Mouse (Mus musculus) heart, embryonic 12.5 days (tissue): Measurements from ENCODE around the gene Hdac6. TPM values are rescaled to one million over a fixed set of nuclear protein-coding genes. Genes with fewer than 3 reads are reported as not detected.
A peak's percentile ranks its signal among the peaks of the same experiment; 100 is the strongest.
"Not testable (repeated sequence)": the region's sequence is repeated elsewhere in the genome, so short reads cannot be mapped to it uniquely, and the experiment has no call there.

ENCODE experiments used
- ATAC-seq: fragments of 200-750 bp; cut with Nextera tagmentation; 2 replicates; pipeline ENCODE4 v1.8.0; 2017; ENCODE audit warnings: moderate TSS enrichment, moderate library complexity; ENCODE audit not compliant: insufficient number of reproducible peaks, low FRiP score
- H3K27ac ChIP-seq: fragments of 300-500 bp; sonication (generic); 2 replicates; pipeline ENCODE4 v1.5.1; 2016; ENCODE audit warnings: mild to moderate bottlenecking, moderate library complexity; ENCODE audit not compliant: poor library complexity, severe bottlenecking
- H3K27me3 ChIP-seq: fragments of 300-500 bp; sonication (generic); replicated peaks from 2 replicates; pipeline ENCODE4 v1.6.1; 2016; ENCODE audit warnings: mild to moderate bottlenecking, moderate library complexity
- H3K36me3 ChIP-seq: fragments of 300-500 bp; sonication (generic); 2 replicates; pipeline ENCODE4 v1.6.1; 2016; ENCODE audit warnings: mild to moderate bottlenecking, moderate library complexity
- H3K4me1 ChIP-seq: fragments of 300-500 bp; sonication (generic); replicated peaks from 2 replicates; pipeline ENCODE4 v1.6.1; 2016; ENCODE audit warnings: mild to moderate bottlenecking
- H3K4me2 ChIP-seq: fragments of 300-500 bp; sonication (generic); 2 replicates; pipeline ENCODE4 v1.6.1; 2016; ENCODE audit warnings: mild to moderate bottlenecking, moderate library complexity
- H3K4me3 ChIP-seq: fragments of 300-500 bp; sonication (generic); 2 replicates; pipeline ENCODE4 v1.5.1; 2016; ENCODE audit warnings: mild to moderate bottlenecking
- H3K9ac ChIP-seq: fragments of 300-500 bp; sonication (generic); 2 replicates; pipeline ENCODE4 v1.6.1; 2016; ENCODE audit warnings: mild to moderate bottlenecking, moderate library complexity
- H3K9me3 ChIP-seq: fragments of 300-500 bp; sonication (generic); replicated peaks from 2 replicates; pipeline ENCODE4 v1.6.1; 2016; ENCODE audit warnings: mild to moderate bottlenecking, moderate library complexity
- WGBS: fragments of 180-500 bp; shearing (Covaris S2); methylation state at CpG from one replicate; pipeline ENCODE4 v1.1.7; 2016; 5-methylcytosine and 5-hydroxymethylcytosine counted together
- polyA plus RNA-seq: library from polyadenylated mRNA; unstranded; fragments of >200 nt; fragmentation: Nextera tagmentation; extraction: Ambion mirVana; gene quantifications from 2 replicates; pipeline ENCODE4 v1.2.1, GENCODE M21; 2016

Hdac6 gene
- polyA plus RNA-seq, 1 experiment from 2014 or later, result 32.9 TPM

DNA sequence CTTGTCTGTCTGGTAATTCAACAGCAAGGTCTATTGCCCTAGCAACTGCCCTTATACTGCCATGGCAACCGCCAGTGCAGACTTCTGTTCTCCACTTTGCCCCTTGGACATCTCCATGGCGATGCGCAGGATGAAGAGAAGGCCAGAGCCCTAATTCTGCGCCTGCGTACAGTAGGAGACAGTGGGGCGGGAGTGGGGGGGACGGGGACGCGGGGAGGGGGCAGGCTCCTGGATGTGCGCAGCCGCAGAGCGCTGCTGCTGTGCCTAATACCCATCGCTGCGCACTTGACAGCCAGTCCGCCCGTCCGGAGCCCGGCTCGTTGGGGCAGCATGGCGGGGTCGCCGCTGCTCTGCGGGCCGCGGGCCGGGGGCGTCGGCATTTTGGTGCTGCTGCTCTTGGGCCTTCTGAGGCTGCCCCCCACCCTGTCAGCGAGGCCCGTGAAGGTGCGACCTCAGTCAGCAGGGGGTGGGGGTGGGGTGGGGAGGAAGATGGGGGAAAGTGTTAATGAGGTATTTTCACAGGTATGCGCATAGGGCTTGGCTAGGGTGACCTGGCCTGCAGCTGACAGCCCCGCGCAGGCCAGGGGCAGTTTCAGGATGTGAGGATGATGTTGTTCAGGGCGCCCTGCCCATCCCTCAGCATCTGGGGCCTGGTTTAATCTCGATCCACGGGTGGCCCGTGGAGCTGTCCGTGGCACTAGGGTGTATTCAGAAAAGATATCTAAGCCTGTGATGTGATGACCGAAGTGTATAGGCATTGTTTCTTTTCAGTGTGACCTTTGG, 27.9 kb downstream of the Hdac6 start, which contains the start of gene Pcsk1n:
Pcsk1n (plus strand) TSS at position 222 of the 783 bp plus-strand sequence.
- peaks cover 3% of the 10 kb centered on the region; the same call in 1 of the 2 replicates for H3K9me3 ChIP-seq
- no peak within 1 kb of the TSS for H3K27ac ChIP-seq
- no peak for ATAC-seq
- WGBS, result 6% methylated on average over 38 of the region's 40 CpGs
- peaks cover 62% of the 10 kb centered on the region for H3K27me3 ChIP-seq
- H3K9ac ChIP-seq, result no peak within 1 kb of the TSS
- peak within 1 kb of the TSS; percentile 27 for H3K4me3 ChIP-seq
- peaks cover 13% of the 10 kb centered on the region; the same call in 1 of the 2 replicates for H3K4me1 ChIP-seq
- H3K4me2 ChIP-seq, result peak within 1 kb of the TSS; percentile 59
- no peaks in the 10 kb centered on the region for H3K36me3 ChIP-seq

DNA sequence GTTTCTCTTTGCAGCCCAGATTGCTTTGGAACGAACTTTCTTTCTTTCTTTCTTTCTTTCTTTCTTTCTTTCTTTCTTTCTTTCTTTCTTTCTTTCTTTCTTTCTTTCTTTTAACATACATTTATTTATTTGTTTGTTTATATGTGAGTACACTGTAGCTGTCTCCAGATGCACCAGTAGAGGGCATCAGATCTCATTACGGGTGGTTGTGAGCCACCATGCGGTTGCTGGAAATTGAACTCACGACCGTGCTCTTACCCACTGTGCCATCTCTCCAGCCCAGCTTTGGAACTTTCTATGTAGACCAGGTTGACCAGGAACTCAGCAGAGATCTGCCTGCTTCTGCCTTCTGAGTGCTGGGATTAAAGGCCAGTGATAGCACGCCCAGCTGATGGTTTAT, 29.7 kb downstream of the Hdac6 start:
- H3K4me2 ChIP-seq, H3K4me3 ChIP-seq, H3K9me3 ChIP-seq, ATAC-seq, H3K9ac ChIP-seq, H3K27ac ChIP-seq, H3K36me3 ChIP-seq: not testable (repeated sequence)
- WGBS, result 61% methylated on average over 6 of the region's 6 CpGs
- Histone ChIP-seq H3K4me1 (peaks cover 13% of the 10 kb centered on the region; the same call in 1 of the 2 replicates), H3K27me3 (peaks cover 47% of the 10 kb centered on the region)

DNA sequence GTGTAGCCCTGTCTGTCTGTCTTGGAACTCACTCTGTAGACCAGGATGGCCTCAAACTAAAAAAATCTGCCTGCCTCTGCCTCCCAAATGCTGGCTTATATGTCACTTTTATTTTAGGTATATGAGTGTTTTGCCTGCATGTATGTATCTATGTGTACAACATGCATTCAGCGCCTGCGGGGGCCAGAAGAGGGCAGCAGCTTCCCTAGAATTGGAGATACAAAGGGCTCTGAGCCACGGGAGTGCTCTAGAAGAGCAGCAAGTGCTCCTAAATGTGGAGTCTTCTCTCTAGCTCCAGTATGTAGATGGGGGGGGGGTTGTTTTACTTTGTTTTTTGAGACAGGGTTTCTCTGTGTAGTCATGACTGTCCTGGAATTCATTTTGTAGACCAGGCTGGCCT, 32.0 kb downstream of the Hdac6 start:
- not testable (repeated sequence) for H3K4me1 ChIP-seq, H3K27ac ChIP-seq, H3K9me3 ChIP-seq, H3K36me3 ChIP-seq, H3K4me2 ChIP-seq, ATAC-seq, H3K9ac ChIP-seq, H3K4me3 ChIP-seq
- H3K27me3 ChIP-seq, result peaks cover 25% of the 10 kb centered on the region
- 21% methylated on average over 3 of the region's 3 CpGs for WGBS

DNA sequence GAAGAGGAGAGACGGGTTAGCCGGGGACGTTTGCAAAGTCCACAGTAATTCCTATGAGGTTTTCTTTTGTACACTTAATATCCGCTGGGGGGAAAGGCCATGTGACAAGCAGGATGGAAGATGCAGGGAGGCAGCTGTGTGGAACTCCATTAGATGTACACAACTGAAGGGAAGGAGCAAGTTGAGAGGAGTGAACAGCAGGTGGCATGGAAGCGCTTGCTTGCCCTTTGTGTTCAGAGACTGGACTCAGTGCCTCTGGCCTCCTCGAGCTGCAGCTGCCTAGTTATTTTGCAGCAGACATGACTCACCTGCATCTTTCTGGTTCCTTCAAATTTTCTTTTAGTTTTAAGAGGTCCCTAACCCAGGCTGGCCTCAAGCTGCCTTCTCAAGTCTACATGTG, 37.2 kb downstream of the Hdac6 start:
- no peak for ATAC-seq
- H3K36me3 ChIP-seq, result peaks cover 13% of the 10 kb centered on the region
- H3K9me3 ChIP-seq, result no peaks in the 10 kb centered on the region
- no peaks in the 10 kb centered on the region for H3K4me1 ChIP-seq
- no peak overlapping the region for H3K4me3 ChIP-seq
- H3K9ac ChIP-seq, result no peak overlapping the region
- H3K4me2 ChIP-seq, result no peak overlapping the region
- no peak overlapping the region for H3K27ac ChIP-seq
- WGBS, result 61% methylated on average over 6 of the region's 6 CpGs
- H3K27me3 ChIP-seq, result no peaks in the 10 kb centered on the region

DNA sequence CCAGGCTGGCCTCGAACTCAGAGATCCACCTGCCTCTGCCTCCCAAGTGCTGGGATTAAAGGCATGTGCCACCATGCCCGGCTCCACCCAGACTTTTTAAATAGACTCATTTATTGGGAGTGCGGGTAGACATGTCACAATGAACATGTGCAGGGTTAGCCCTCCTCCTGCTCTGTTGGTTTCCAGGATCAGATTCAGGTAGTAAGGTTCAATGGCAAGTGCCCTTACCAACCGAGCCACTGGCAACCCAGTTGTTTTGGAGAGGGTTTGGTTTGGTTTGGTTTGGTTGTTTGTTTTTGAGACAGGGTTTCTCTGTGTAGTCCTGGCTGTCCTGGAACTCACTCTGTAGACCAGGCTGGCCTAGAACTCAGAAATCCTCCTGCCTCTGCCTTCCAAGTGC, 38.4 kb downstream of the Hdac6 start, which contains the start of gene Gm10490:
Gm10490 (plus strand) TSS at position 301 of the 400 bp plus-strand sequence.
- not testable (repeated sequence) for H3K4me2 ChIP-seq, H3K9me3 ChIP-seq, H3K4me1 ChIP-seq, H3K9ac ChIP-seq, H3K27me3 ChIP-seq, ATAC-seq, H3K4me3 ChIP-seq, H3K27ac ChIP-seq
- peaks cover 13% of the 10 kb centered on the region for H3K36me3 ChIP-seq
- WGBS, result 85% methylated on average over 4 of the region's 4 CpGs

DNA sequence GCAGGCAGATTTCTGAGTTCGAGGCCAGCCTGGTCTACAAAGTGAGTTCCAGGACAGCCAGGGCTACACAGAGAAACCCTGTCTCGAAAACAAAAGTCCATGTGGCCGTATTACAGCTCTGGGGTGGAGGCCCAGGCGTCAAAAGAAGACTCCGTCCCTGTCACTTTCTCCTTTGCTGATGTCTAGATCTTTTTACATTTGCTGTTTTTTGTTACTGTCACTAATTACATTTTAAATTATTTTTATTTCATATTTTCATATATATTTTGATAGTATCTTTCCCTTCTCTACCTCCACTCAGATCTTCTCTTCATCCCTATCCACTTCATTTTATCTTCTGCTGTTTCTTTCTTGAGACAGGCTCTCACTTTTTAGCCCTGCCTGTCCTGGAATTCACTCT, 40.0 kb downstream of the Hdac6 start, which contains the start of gene Gm10491:
Gm10491 (minus strand) TSS at position 101 of the 400 bp plus-strand sequence.
- H3K9me3 ChIP-seq, result no peaks in the 10 kb centered on the region
- no peak within 1 kb of the TSS for H3K4me2 ChIP-seq
- no peaks in the 10 kb centered on the region for H3K4me1 ChIP-seq
- H3K36me3 ChIP-seq, result peaks cover 21% of the 10 kb centered on the region
- 82% methylated on average over 5 of the region's 5 CpGs for WGBS
- H3K27ac ChIP-seq, result no peak within 1 kb of the TSS
- no peak for ATAC-seq
- no peak within 1 kb of the TSS for H3K4me3 ChIP-seq
- no peak within 1 kb of the TSS for H3K9ac ChIP-seq
- H3K27me3 ChIP-seq, result no peaks in the 10 kb centered on the region

DNA sequence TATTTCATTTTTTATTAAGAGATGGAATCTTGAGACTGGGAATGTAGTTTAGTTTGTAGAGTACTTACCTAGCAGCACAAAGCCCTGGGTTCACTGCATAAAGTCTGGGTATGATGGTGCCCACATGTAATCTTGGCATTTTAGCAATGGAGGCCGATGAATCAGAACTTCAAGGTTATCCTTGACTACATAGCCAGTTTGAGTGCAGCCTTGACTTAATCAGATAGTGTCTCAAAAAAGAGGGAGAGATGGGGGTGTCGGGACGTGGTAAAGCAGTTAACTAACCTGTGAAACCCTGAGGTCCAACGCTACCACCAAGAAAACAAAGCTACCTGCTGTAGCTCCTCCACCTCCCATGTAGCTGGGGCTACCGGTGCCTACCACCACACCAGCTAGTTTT, 43.2 kb downstream of the Hdac6 start:
- no peak for ATAC-seq
- Histone ChIP-seq H3K4me3 (no peak overlapping the region), H3K27me3 (no peaks in the 10 kb centered on the region), H3K36me3 (peaks cover 21% of the 10 kb centered on the region), H3K27ac (no peak overlapping the region), H3K4me1 (no peaks in the 10 kb centered on the region), H3K9me3 (no peaks in the 10 kb centered on the region), H3K9ac (no peak overlapping the region), H3K4me2 (no peak overlapping the region)
- WGBS, result 87% methylated on average over 5 of the region's 5 CpGs

DNA sequence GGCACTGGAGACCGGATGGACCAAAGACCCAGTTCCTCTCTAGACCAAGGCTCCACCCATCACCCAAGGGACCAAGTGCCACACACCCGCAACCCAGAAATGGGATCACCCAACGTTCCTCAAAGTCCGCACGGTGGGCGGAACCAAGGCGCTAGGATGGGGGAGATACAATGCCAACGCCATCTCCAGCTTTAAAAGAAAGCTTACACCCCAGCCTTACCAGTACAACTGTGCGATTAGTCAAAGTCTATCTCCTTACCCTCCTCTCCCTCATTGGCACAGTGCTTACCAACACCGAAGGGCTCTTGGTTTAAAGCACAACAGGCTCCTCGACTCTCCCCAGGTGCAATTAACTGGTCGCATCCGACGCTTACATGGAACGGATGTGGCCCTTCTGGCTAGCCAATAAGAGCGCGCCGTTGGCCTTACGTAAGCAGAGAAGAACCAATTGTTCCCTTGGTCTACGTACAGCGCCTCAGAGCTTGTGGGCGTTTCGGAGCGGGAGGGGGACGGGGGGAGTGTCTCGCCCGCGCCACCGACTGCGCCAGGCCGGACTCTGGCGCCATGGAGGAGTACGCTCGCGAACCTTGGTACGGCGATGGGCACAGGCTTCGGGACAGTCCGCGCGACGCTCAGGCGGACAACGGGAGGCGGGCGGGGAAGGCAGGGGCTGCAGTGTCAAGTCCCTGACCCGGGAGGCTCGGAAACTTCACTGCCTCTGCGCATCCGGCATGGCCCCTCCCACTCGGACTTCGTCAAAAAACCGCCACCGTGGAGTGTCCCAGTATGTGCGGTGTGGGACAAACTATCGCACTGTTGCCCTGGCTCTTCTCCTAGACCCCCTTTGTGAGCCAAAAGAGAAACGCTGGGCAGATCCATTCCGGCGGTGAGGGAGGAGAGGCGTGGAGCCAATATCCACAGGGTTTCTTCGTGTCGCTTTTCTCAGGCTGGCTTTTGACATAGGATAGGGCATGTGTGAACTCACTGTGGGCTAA, 48.5 kb downstream of the Hdac6 start, which contains the start of the genes Pqbp1 and Timm17b:
Pqbp1 (minus strand) TSS at position 390 of the 995 bp plus-strand sequence.
Timm17b (plus strand) TSS at position 478 of the 995 bp plus-strand sequence.
- Histone ChIP-seq H3K27ac (peak within 1 kb of the TSS; percentile 86), H3K9me3 (no peaks in the 10 kb centered on the region), H3K4me3 (peak within 1 kb of the TSS; percentile 70), H3K4me1 (peaks cover 5% of the 10 kb centered on the region; the same call in 1 of the 2 replicates), H3K9ac (peak within 1 kb of the TSS; percentile 68), H3K27me3 (no peaks in the 10 kb centered on the region), H3K4me2 (peak within 1 kb of the TSS; percentile 75), H3K36me3 (peaks cover 26% of the 10 kb centered on the region)
- 9% methylated on average over 58 of the region's 62 CpGs for WGBS
- peak; percentile 99 for ATAC-seq

DNA sequence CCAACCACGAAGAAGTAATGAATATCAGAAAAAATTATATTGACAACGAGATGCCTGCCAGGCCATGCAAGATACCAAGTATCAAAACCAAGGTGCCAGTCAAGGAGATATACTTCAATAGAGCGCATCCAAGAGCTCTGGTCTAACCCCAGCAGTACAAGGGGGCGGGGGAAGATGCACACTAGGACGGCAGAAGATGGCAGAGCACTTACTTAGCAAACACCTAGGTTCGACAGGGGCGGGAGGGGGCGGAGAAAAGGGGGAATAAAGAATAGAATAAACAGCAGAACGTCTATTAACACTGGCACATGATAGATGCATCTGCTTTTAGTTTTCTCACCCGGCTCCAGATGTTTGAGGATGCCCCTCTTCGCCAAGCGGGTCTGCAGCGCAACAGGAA, 49.5 kb downstream of the Hdac6 start:
- Histone ChIP-seq H3K27me3 (no peaks in the 10 kb centered on the region), H3K4me2 (peak overlapping the region; percentile 75), H3K9ac (peak overlapping the region; percentile 68), H3K9me3 (no peaks in the 10 kb centered on the region), H3K27ac (no peak overlapping the region), H3K4me1 (peaks cover 5% of the 10 kb centered on the region; the same call in 1 of the 2 replicates), H3K36me3 (peaks cover 25% of the 10 kb centered on the region), H3K4me3 (peak overlapping the region; percentile 70)
- 30% methylated on average over 13 of the region's 13 CpGs for WGBS
- no peak for ATAC-seq

DNA sequence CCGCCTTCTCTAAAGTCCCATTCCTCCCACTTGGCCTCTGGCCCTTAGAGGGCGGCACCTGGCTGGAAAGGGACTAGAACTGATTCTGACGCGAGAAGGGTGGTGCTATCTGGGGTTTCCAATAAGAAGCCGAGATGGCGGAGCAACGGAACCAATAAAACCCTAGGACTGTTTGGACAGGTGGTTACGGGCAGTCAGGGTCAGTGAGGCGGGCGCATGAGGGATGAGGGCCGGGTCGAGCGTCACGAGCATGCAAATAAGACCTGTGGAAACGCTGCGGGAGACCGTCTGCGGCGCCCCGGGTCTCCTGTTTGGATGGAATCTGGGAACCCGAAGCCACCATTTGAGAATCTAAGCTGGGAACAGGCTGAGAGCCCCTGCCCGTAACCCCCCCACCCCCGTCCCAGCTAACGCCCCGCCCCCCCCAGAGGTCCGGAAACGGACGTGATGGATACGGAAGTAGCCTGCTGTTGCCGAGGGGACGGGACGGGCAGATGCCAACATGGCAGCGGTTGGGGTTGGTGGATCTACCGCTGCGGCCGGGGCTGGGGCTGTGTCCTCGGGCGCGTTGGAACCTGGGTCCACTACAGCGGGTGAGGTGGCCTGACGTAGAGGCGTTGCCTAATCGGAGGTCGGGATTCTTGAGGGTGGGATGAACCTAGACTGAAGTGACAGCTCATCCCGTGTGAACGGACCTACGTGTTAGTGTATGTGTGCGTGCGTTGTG, 63.7 kb downstream of the Hdac6 start, which contains the start of gene Slc35a2:
Slc35a2 (plus strand) TSS at position 188 of the 727 bp plus-strand sequence.
- Histone ChIP-seq H3K4me2 (peak within 1 kb of the TSS; percentile 73), H3K36me3 (0 out of 2 replicates have a peak, but pooled peaks cover 10% of the 10 kb centered on the region), H3K9ac (peak within 1 kb of the TSS; percentile 61), H3K9me3 (no peaks in the 10 kb centered on the region), H3K4me1 (peaks cover 4% of the 10 kb centered on the region; the same call in 1 of the 2 replicates), H3K27me3 (no peaks in the 10 kb centered on the region), H3K4me3 (peak within 1 kb of the TSS; percentile 68), H3K27ac (peak within 1 kb of the TSS; percentile 88)
- peak; percentile 92 for ATAC-seq
- 7% methylated on average over 49 of the region's 49 CpGs for WGBS
